Mouse (Mus musculus): ENCODE measurements at regions not wholly inside any gene's neighbourhood (a gene's known extent, or its start where the extent isn't known, plus 50 kb on each side); places are given as distances from the start of the nearest gene placed in this dataset.

GRCm38 (mm10) chr3:20590143-20590542 lies 223.2 kb upstream of the Agtr1b start:
- DNase-seq (ENCODE audit: low read depth, low spot score): peak; percentile 32

- no peak for DNase-seq (ENCODE audit: low read depth, low spot score)
These were observed 184.6 kb upstream of the Agtr1b start for GRCm38 (mm10) chr3:20551563-20551962.

- DNase-seq (ENCODE audit: low read depth, low spot score): no peak
These were observed 177.0 kb upstream of the Agtr1b start for GRCm38 (mm10) chr3:20543991-20544390.

- no peak for DNase-seq (ENCODE audit: low read depth, low spot score)
These were observed 171.6 kb upstream of the Agtr1b start for GRCm38 (mm10) chr3:20538492-20539004.

GRCm38 (mm10) chr3:20520738-20521137 lies 153.8 kb upstream of the Agtr1b start:
- DNase-seq (ENCODE audit: low read depth, low spot score): no peak

- DNase-seq (ENCODE audit: low read depth, low spot score): no peak
These were observed 142.2 kb upstream of the Agtr1b start for GRCm38 (mm10) chr3:20509192-20509591.

DNA sequence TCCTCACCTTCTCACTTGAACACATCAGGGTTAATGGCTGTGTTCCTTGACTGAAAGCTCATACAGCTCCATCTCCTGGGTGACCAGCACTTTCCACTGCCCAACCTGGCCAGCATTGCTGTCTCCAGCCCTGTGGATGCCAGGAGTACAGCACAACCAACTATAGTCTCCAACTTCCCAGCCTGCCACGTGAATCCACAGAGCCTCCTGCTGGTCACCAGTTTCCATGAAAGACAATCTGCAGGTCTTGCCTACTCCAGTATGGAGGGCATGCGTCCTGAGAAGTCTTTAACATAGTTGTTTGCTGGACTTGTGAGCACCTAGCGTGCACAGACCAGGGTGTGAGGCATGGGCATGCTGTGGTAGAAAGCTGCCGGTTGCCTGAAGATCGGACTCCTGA lies 138.6 kb upstream of the Agtr1b start:
- no peak for DNase-seq (ENCODE audit: low read depth, low spot score)
